Mouse (Mus musculus) cerebellum, adult 9-10 months (tissue): Measurements from ENCODE around the gene Mapt.

Experiments
- DNase-seq: peaks from one replicate; pipeline ENCODE4 v3.0.0; 2022

Gene Mapt

DNA sequence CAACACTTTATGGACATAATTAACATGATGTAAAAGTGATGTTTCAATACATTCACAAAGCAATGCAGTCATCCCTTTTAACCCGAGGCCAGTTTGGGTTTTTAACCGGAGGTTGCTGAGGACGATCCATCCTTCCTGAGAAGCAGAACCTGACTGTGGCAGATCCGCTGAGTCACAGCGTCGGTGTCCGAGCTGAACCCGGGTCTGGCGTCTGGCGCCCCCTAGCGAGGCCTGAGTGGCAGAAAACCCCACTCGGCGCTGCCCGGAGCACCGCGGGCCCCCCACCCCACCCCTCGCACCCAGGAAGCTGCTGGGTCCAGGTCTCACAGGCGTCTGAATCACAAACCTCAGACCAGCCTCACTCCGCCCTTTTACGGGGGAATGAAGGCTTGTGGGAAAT lies 47.0 kb downstream of the Mapt start:
- DNase-seq = peak; percentile 78

DNA sequence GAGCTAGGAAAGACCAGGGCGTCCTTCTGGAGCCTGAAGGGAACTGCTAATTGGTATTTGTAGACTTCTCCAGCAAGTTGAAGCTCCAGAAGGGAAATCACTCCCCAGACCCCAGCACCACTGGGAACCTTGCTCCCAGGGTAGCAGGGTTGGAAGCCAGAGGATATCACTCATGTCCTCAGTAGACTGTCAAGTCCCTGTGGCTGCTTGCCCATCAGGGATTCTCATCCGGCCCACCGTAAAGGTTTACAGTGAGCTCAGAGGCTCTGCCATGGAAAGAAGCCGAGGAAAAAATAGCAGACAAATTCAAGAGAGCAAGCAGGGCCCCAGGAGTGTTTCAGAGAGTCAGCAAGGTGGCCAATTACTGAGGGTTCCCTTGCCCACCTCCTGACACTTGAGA lies 47.9 kb downstream of the Mapt start:
- no peak for DNase-seq

DNA sequence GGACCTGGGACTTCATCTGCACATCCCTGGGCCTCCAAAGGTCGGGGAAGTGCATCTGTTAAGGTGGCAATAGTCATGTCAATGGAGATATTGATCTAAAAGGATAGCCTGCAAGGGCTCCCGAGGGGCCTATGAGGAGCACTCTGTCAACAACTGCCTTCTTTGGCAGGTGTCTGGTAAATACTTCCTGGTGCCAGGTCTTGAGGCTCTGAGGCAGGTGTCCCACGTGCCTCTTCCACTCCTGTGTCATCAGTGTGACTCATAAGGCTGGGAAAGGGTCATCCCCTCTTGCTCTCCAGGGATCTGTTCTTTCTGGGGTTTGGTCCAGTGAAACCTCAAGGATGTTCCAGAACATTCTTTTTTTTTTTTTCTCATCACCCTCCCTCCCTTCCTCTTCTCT lies 48.3 kb downstream of the Mapt start:
- no peak for DNase-seq

DNA sequence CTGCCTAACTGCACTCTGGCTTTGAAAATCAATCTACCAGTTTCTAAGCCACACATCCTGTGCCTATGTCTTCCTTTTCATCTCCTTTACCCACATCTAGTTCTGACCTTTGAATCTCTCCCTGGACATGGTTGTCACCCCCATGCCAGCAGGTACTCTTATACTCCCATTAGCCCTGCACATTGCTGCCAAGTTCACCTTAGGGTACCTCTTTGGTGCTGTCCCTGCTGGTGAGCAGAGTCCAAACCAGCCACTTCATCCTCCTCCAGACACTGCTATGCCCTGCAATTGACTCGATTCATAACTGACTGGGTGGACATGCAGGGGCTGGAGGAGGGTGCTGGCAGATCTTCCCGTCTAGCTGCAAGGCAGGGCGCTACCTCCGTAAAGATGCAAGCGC lies 50.3 kb downstream of the Mapt start:
- DNase-seq = peak; percentile 43

DNA sequence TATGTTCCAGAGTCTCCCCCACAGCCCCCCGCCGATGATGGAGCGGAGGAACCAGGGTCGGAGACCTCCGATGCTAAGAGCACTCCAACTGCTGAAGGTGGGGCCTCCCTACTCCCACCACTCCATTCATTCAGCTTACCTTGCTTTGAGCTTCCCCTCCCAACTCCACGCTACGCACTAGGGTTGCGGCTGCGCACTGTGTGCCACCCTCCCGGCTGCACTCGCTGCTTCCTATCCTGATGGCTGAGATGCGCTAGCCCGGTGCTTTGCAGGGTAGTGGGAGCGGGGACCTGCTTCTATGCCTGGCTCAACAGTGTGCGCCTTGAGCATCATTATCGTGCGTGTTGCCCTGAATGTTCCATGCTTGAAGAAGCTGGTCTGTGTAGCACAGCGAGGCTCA lies 55.9 kb downstream of the Mapt start:
- no peak for DNase-seq

DNA sequence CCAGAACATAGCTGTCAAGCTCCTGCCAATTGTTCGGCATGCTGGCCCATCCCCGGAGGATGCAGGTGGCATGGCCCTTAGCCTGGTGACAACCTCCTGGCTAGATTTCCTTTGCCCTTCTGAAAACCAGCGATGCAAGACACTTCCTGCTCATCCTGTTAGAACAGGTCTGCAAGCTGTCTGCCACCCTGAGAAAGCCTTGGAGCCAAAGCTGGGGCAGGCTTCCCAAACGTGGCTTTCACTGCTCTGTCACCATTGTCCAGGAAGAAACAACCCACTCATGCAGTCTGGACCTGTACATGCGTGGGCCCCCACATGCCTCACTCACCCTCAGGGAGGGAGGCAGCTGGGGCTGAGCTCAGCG lies 57.6 kb downstream of the Mapt start:
- peak; percentile 97 for DNase-seq

DNA sequence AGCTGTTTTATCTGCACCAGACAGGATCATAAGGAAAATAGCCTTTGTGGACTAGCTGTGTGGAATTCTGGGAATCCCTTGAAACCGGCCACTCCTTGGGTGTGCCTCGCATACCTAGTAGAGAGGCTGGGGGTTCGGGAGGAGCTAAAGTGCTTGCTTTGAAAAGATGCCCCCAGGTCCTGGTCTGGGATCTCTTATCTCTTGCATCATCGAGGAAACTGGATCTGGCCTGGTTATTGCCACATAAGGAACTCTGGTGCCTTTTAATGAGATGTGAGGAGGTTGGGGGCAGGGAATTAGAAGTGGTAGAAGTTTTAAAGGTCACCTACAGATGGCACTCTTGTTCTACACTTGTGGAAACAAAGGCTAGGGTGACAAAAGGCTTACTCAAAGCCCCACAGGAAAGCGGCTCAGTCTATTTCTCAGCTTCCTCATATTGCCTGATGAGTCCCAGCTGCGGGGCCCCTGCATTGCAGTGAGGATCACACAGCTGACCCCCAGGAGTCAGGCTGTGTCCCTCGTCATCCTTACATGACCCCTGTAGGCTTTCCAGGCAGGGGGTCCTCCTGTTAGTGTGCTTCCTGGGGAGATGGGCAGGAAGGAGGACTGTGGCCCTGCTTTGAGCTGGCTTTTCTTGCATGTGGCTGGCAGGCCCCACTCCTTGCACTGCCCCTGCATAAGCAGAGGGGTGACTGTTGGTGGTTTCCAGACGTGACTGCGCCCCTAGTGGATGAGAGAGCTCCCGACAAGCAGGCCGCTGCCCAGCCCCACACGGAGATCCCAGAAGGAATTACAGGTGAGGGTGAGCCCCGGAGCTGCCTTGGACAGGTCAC lies 58.2 kb downstream of the Mapt start:
- peak; percentile 88 for DNase-seq

DNA sequence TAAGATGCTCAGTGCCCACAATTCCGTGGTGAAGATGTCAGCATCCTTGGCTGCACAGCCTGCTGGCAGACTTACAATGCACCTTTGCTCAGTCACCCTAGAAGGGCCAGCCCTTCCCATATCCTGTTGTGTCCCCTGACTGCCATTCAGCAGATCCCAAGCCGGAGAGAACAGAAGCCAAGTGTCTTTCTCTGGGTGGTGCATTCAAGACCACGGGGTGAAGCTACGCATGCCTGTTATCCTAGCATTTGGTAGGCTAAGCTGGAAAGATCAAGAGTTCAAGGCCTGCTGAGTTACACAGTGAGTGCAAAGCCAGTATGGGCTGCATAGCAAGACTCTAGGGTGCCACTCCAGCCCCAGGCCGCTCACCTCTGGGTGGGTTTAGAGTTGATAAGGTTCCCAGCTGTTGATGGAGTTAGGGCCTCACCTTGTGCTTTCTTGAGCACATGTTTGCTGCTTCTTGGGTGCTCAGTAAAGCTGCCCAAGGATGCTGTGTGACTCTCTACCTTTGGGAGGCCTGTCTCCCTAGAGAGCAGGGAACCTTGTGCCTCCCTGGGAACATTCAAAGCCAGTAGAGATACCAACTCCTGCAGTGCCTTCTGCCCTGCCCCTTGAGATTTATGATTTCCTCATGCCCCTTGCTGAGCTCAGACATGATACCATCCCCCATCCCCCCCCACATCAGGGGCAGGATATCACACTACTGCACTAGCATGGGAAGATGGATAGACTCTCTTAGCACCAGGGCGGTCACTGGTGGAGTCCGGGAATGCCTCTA lies 61.4 kb downstream of the Mapt start:
- no peak for DNase-seq

DNA sequence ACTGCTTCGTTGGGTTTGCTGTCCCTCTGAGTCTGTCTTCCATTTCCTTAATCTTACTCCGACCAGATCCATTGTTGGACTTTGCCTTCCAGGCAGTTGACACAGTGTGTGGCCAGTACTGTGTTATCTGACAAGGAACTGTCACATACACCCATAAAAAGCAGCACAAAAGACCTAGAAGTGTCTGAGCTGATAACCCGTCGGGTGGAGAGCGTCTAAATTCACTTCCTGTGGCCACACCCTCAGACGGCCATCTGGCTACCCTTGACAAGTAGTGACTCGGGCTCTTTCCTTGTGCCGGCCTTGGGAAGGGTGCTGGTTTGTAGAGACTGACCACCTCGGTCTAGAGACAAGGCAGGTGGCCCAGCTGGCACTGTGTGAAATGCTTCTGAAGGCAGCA lies 62.1 kb downstream of the Mapt start:
- no peak for DNase-seq

DNA sequence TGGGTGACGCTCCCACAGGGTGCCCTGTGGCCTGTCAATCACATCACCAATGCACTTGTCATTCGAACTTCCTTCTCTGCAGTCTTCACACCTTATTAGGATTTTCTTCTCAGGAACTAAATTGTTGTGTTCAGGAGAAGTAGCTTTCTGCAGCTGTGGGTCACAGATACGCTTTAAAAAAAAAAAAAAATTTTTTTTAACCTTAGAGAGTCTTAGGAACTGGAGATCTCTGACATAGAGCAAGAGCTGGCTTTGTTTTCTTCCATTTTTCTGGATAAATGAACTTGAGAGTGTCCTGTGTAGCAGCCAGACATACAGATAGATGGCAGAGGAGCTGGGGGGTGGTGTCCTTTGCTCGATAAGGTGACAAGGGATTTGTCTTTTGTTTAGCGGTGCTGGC lies 64.0 kb downstream of the Mapt start:
- no peak for DNase-seq

DNA sequence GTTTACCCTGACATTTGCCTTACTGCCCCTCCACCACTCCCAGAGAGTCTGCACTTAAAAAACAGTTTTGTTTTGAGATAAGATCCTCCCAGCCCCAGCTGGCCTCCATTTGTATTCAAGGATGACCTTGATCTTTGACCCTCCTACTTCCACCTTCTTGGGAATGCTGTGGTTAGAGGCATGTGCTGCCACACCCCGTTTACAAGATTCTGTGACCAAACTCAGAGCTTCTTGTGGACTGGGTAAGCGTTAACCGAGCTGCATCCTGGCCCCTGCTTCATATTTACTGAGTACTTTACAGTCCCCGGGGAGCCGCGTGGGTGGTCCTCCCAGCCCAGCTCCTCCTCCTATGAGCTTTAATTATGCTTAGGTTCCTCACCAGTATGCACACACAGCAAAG lies 64.5 kb downstream of the Mapt start:
- DNase-seq = no peak

DNA sequence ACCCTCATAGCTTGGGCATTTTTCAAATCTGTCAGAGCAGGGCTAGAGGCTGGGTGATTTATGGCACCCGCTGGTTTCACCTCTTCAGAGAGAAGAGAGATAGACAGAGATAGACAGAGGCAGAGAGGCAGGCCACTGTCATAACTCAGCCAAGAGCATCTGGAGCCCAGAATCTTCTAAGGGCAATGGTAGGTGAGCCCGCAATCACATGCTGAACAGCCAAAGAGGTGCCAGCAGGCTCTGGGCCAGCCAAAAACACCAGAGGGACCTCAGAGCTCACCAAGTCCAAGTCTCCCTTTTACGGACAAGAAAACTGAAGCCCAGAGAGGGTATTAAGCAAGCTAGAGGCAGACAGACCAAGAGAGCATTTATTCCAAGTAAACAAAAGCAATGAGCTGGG lies 66.5 kb downstream of the Mapt start:
- no peak for DNase-seq

DNA sequence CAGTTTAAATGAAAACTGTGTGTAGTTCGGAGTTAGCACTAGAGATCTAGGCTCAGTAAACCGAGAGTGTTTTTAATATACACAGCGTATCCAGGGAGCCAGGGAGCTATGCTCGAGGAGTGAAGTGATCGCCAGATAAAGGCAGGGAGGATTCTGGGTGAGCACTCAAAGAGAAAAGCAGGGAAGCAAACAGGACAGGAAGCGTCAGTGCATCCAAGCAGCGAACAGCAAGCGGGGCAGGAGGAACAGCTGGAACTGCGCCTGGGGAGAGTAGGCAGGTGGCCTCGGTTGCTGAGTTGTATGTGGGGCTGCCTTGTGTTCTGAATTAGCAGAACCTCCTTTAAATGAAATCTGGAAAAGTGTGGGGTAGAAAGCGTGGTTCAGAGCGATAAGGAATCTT lies 71.4 kb downstream of the Mapt start:
- no peak for DNase-seq

DNA sequence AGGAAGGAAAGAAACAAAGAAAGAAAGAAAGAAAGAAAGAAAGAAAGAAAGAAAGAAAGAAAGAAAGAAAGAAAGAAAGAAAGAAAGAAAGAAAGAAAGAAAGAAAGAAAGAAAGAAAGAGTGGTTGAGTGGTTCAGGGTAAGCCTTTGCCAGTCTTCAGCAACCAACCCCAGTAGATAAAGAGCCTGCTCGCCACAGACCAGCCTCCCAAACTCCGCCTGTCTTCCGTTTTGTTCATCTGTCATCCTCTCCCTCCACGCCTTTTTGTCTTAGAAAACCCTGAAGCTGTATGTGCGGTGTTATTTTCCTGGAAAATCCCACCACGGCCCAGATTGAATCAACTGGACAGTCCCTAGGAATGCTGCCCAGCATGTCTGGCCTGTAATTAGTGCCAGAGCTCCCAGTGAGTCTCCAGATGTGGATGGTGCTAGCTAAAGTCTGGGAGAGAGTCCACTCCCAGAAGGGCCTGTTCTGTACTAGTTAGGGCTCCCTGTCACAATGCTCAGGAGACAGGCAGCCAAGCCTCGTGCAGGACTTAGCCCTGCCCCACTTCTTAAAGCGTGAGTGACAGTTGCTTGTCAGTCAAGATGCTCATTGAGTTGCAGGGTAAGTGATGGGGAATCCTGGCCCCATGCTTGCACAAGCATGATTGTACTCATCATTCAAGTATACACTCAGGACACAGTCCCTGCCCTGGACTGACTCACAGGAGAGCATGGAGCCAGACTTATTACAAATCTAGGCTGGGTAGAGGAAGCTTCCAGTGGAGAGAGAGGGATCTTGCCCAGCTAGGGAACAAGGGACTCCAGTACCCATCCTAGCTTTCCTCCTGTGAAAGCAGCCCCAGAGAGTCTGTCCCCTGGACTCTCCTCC lies 72.1 kb downstream of the Mapt start:
- DNase-seq = no peak

DNA sequence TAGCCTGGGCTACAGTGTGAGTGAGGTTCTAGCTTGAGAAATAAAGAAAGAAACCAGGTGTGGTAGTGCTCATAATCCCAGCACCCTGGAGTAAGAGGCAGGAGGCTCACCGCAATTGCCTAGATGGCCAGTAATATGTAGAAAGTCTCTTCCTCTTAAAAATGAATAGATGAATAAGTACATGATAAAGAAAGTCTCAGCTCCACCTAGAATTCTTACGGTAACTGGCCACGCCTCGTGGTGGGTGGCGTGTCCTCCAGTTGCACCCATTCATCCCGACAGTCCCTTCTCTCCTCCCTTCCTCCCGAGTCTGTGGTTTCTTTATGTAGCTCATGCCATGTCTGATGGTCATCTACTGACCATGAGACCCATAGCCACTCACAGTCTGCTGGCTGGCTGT lies 74.5 kb downstream of the Mapt start:
- DNase-seq = no peak

DNA sequence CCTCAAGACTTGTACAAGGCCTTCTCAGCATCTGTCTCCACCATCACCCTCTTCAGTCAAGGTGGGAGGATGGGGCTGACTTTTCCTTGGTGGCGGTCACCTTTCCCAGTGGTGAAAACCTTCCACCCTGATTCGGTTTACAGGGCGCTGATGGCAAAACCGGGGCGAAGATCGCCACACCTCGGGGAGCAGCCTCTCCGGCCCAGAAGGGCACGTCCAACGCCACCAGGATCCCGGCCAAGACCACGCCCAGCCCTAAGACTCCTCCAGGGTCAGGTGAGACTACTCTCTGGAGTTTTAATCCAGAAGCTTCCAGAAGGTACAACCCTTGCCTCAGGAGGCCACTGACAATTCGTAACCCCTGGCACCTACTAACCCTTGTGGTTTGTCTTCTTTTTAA lies 75.3 kb downstream of the Mapt start:
- no peak for DNase-seq

DNA sequence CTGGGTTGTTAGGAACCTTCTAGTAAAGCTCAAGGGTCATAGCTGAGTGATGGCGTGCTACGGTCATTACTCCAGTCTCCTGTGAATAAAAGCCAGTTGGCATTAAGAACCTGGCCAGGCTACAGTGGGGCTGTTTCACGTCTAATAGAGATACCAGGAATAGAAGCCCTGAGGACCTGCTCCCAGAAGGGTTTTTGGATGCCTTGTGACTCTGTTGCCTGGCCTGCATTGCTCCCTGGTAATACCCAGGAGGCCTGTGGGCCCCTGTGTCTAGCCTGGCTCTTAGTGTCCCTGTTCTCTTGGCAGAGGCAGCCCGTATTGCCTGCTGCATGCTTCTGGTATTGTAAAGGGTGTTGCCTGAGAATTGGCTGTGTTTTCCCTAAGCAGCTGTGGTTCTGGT lies 75.9 kb downstream of the Mapt start:
- no peak for DNase-seq

DNA sequence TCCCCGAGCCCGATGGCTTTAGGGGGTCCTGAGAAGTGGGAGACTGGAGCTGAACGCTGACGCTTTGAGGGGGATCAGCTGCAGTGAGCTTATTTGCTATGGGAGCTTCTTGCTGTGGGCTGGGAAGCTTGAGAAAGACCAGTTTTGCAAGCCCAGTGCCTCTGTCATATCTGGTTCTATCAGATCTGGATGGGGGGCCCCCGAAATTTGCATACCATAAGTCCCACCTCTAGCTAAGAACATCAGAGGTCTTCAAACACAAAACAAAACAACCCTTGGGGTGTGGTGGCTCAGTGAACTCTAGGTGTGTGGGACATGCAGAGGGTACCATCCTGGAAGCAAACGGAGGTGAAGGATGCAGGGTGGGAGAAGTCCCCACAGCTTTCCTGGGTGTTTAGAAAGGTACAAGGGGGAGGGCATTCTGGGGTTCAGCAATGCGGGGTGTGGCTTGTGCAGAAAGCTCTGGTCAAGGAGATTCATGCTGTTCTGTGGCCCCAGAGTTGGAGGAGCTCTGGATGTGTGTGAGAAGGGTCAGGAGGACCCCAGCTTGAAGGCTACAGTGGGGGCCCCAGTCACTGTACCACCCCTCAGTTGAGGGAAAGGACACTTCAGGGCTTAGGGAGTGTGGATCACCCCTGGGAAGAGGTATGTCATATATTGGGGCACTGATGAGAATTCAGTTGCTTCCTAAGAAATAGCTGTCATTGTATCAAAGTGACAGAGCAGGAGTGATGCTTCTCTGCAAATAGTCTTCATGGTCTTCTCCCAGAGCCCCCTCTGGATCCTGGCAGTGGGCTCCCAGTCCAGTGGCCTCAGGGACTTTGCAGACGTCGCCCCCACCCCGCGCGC lies 78.4 kb downstream of the Mapt start:
- no peak for DNase-seq

DNA sequence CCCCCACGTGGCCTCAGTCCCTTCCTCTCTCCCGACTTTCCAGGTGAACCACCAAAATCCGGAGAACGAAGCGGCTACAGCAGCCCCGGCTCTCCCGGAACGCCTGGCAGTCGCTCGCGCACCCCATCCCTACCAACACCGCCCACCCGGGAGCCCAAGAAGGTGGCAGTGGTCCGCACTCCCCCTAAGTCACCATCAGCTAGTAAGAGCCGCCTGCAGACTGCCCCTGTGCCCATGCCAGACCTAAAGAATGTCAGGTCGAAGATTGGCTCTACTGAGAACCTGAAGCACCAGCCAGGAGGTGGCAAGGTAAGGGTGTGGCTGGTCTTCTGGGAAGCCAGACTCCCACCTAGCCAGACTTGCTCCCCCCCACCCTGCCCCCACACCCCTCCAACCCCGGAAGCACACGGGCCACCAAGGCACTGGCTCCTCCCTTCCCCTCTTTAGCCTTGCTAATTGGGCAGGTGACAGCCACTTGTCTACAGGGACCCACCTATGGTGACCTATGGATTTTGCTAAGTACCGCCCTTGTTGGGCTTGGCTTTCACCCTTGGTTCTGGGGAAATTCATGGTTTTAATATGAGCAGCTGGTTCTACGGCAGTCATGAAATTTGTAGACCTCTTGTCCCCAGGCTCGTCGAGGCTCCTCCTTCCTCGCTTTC lies 79.2 kb downstream of the Mapt start:
- DNase-seq = no peak

DNA sequence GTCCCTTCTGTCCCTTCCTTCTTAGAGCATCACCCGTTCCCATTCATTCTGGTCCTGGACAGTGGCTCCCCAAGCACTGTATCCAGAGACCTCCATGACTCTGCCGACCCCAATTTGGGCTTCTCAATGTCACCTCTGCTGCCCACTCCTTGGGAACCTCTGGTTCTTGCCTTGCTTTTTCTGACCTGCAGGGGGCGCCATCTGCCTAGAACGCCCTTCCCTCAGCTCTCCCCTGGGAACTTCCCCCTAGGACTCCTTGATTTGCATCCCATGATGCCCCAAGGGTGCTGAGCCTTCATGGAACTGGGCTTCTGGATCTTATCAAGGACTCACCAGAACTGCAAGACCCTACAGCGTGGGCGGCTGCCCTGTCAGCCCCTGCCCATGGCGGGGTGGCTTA lies 80.5 kb downstream of the Mapt start:
- DNase-seq = no peak

DNA sequence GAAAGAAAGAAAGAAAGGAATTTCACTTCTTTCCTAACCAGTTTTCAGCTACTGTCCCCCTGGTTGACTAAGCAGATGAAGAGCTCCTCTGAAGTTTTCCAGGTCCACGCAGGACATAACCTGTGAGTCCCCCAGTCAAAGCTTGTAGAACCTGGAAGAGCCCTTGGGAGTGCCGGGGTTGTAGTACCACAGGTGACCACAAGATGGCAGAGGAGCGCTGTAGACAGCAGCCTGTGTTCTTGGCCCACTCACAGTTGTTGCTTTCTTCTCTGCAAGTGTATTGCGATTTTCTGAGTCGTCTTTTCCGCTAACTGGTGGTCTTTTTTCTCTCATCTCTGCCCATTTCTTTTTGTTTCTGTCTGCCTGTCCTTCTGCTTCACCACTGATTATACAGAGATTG lies 84.5 kb downstream of the Mapt start:
- peak; percentile 75 for DNase-seq
